Mouse (Mus musculus) neutrophil, adult 5-6 weeks (primary cell): ENCODE results near the gene Atp4b. TPM values are rescaled to one million over a fixed set of nuclear protein-coding genes. Genes with fewer than 3 reads are reported as not detected.
A peak's percentile ranks its signal among the peaks of the same experiment; 100 is the strongest.

Experiments used
- ATAC-seq: fragments of 151-379, 151-347 bp; 2 replicates; pipeline ENCODE4 v1.8.0; 2017; ENCODE audit warnings: mild to moderate bottlenecking, moderate TSS enrichment; ENCODE audit not compliant: insufficient number of reproducible peaks, poor library complexity, low FRiP score, severe bottlenecking; ENCODE audit errors: extremely low read depth
- total RNA-seq: library from RNA; stranded (forward); fragments of 200-1000 nt; gene quantifications from 2 replicates; pipeline ENCODE4 v1.2.3, GENCODE M21; 2017

Gene Atp4b
- total RNA-seq, 1 experiment from 2014 or later: not detected

DNA sequence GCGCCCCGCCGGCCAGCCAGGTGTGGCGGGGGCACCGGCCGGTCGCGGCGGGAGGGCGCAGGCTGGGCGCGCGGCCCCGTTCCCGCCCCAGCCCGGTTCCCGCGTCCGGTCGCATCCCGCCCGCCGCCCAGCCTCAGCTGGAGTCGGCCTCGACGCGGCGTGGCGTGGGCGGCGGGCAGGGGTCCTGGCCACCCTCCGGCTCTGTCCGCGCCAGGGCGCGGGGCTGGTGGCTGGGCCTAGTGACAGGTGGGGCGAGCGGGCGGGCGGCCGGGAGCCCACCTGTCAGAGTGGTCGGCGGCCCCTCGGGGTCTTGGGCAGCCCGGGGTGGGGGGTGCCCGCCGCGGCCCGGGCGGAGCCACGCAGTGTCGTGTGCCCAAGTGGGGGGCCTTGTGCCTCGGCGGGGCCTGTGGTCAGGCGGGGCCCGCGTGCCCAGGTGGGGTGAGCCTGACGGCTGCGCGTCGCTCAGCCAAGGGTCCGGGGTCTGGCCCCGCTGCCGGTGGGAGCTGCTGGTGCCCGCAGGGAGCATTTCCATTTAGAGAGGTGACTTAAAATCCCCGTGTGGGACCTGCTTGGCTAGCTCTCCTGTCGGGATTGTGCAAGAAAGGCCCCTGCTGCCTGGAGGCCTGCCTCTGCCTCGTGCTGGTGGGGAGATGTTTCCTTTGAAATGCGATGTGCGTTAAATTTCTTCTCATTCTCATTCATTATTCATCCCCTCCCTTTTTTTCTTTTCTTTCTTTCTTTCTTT lies 57.6 kb downstream of the Atp4b start:
- no peak for ATAC-seq

GRCm38 (mm10) chr8:13338255-13338860 lies 58.3 kb downstream of the Atp4b start, which contains the start of gene Tfdp1:
TSS of gene Tfdp1 (plus strand) at chr8:13338751.
- peak; percentile 31; the same call in 1 of the 2 replicates for ATAC-seq

DNA sequence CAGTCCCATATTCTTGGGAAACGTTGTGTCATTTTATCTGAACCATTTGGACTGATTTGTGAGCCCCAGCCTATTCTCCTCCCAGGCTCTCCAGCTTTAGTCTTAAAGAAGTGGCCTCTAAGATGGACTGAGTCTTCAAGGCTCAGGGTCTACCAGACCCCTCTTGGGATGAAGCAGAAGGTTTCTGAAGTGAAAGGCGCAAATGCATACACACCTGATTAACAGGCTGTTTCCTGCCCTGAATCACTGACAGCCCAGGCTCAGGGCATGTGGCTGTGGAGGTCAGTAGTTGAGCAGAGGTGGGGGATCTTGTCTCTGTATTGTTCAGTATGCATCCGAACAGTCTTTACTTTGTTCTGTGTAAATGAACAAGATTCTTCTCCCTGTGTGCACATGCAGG lies 58.9 kb downstream of the Atp4b start:
- no peak for ATAC-seq

DNA sequence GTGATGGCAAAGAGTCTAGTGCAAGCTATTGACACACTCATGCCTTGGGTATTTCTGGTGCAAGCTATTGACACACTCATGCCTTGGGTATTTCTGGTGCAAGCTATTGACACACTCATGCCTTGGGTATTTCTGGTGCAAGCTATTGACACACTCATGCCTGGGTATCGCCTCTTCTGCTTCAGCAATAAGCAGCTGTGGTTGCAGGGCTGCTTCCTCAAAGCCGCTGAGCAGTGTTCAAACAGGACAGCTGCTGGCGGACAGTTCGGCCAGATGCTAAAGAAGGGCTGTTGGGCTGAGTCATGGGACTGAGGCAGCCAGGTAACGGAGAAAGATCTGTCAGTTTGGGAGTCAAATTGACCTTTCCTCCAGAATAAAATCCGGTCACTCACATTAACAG lies 59.4 kb downstream of the Atp4b start:
- ATAC-seq: peak; percentile 62

Other genes with a start within 250 kb of the Atp4b start
- gene Lamp1, start 237.7 kb downstream of the Atp4b start, total RNA-seq: 161 and 169 TPM in 2 replicates
- 0.37 and 0.47 TPM in 2 replicates for gene Grtp1, start 196.2 kb downstream of the Atp4b start, total RNA-seq
- gene Adprhl1, start 142.7 kb downstream of the Atp4b start, total RNA-seq: not detected in 2 replicates
- 14.9 and 15.6 TPM in 2 replicates for gene Dcun1d2, start 108.7 kb downstream of the Atp4b start, total RNA-seq
- gene Tmco3, start 108.6 kb downstream of the Atp4b start, total RNA-seq: 36.2 and 37.1 TPM in 2 replicates
- gene Tfdp1, start 58.1 kb downstream of the Atp4b start, total RNA-seq: 24.4 and 26.1 TPM in 2 replicates
- gene Grk1, start 8.3 kb upstream of the Atp4b start, total RNA-seq: not detected in 2 replicates
- gene Tmem255b, start 38.4 kb upstream of the Atp4b start, total RNA-seq: not detected in 2 replicates
- gene Gas6, start 97.7 kb upstream of the Atp4b start, total RNA-seq: not detected in 2 replicates
- gene 1700029H14Rik, start 165.6 kb upstream of the Atp4b start, total RNA-seq: 2.3 and 2.9 TPM in 2 replicates